Mouse (Mus musculus) CH12.LX (cell line): ENCODE results near the gene Rassf5.

Experiments used
- CHD2 ChIP-seq: IDR thresholded peaks from 2 replicates; pipeline ENCODE4 v1.6.1; 2011; ENCODE audit warnings: low read length, improper control_type of control experiment
- CTCF ChIP-seq, 2 experiments: IDR thresholded peaks in 1 of 2; conservative IDR thresholded peaks in 1 of 2; 2 replicates each; pipeline ENCODE4 v1.5.1; 2011 to 2012; ENCODE audit warnings: low read depth in 2 of 2, low read length in 2 of 2, improper control_type of control experiment in 1 of 2, inconsistent platforms in 1 of 2, mild to moderate bottlenecking in 1 of 2, moderate library complexity in 1 of 2
- MAX ChIP-seq: IDR thresholded peaks from 2 replicates; pipeline ENCODE4 v1.6.1; 2011; ENCODE audit warnings: low read length, improper control_type of control experiment
- MEF2A ChIP-seq: IDR thresholded peaks from 2 replicates; pipeline ENCODE4 v1.6.1; 2014; ENCODE audit warnings: low read depth, mild to moderate bottlenecking, inconsistent platforms, low read length, improper control_type of control experiment, borderline replicate concordance
- PAX5 ChIP-seq: IDR thresholded peaks from 2 replicates; pipeline ENCODE4 v1.6.1; 2012; ENCODE audit warnings: low read length, inconsistent platforms, mixed read lengths
- POLR2A ChIP-seq: IDR thresholded peaks from 2 replicates; pipeline ENCODE4 v1.6.1; 2011; ENCODE audit warnings: low read depth, mild to moderate bottlenecking, improper control_type of control experiment, low read length

GRCm38 (mm10) chr1:131228225-131228624 lies 16.8 kb downstream of the Rassf5 start:
- TF ChIP-seq MAX (no peak), POLR2A (no peak), CHD2 (no peak), MEF2A (no peak), CTCF (conservative IDR thresholded peaks at IDR 0.05 in 1 of 2, IDR thresholded peaks at IDR 0.05 in 1 of 2; ENCODE audit: low read depth in 2 of 2, low read length in 2 of 2) (peak in 1 of 2 experiments; percentile 40; a peak in 2 of 4 replicates), PAX5 (no peak)
